10 mouse cellular contexts compared by ENCODE assay signal in genomic region chr6:90622758-90623455, GRCm38 (mm10). TPM values are rescaled to one million over a fixed set of nuclear protein-coding genes. Genes with fewer than 3 reads are reported as not detected.
DNase-seq lines count a peak whose midpoint lies in the region; ATAC-seq and TF ChIP-seq lines count a peak whose summit lies in the region.
"Had no signal": no experiment of that assay in that cellular context is flagged by ENCODE, and none has a peak within 500 bp of the region (broad histone marks: within the 10 kb centered on the region; RNA-seq: fewer than 3 reads in every experiment).

No protein-coding gene starts in this region.

- peak overlapping the region; percentile 92 for H3K27ac ChIP-seq in gastrocnemius, adult 2 months
- H3K27ac ChIP-seq in liver, embryonic 12.5 days = peak overlapping the region; percentile 99

- H3K9ac ChIP-seq in liver, embryonic 12.5 days = peak overlapping the region; percentile 89

- H3K9me3 ChIP-seq in liver, embryonic 12.5 days (replicated peaks) = no peaks in the 10 kb centered on the region

- intact Hi-C loops in gastrocnemius, adult 2 months (cut with DNase I) = no loop called here

- ATAC-seq in liver, embryonic 12.5 days = peak; percentile 92

- 17% methylated on average over 11 of the region's 11 CpGs for WGBS in liver, embryonic 12.5 days (ENCODE audit: insufficient replicate concordance)

- H3K4me3 ChIP-seq in gastrocnemius, adult 2 months = peak overlapping the region; percentile 65
- peak overlapping the region; percentile 68 for H3K4me3 ChIP-seq in liver, embryonic 12.5 days

- H3K36me3 ChIP-seq in liver, embryonic 12.5 days = peaks cover 33% of the 10 kb centered on the region

- H3K4me1 ChIP-seq in liver, embryonic 12.5 days = peaks cover 100% of the 10 kb centered on the region

- no peaks in the 10 kb centered on the region for H3K27me3 ChIP-seq in liver, embryonic 12.5 days (replicated peaks)

- no peak for TF ChIP-seq CTCF in gastrocnemius, adult 2 months (IDR thresholded peaks at IDR 0.05)

- peak overlapping the region; percentile 83 for H3K4me2 ChIP-seq in liver, embryonic 12.5 days

- DNase-seq in gastrocnemius, adult 2 months = no peak
- DNase-seq in gastrocnemius, postnatal 4 days (ENCODE audit: low spot score in 2 of 2) = no peak
- DNase-seq in ovary, postnatal 36 days (ENCODE audit: low spot score) = peak; percentile 32
- DNase-seq in ovary, postnatal 14 days (ENCODE audit: low spot score) = no peak
- DNase-seq in thymus, postnatal 25 days = peak; percentile 19
- no peak for DNase-seq in right cerebral cortex, adult 18-20 months
- no peak for DNase-seq in kidney, postnatal 36 days
- DNase-seq: kidney, adult 2 months; right cerebral cortex, postnatal 14 days had no signal

RNA-seq across cellular contexts. Expression of gene Slc41a3, which starts 18.4 kb away (rescaled TPM):
- total RNA-seq in gastrocnemius, adult 2 months (2021) = 100 to 1,000 TPM in 1 of 2 experiments, 10 to 100 TPM in 1; 75.0 to 118 TPM
- total RNA-seq in gastrocnemius, postnatal 4 days (2021) = 10 to 100 TPM; 21.6 to 25.0 TPM
- 39.7 and 42.4 TPM in 2 replicates for polyA plus RNA-seq in liver, embryonic 12.5 days (2016; fragmentation: Nextera tagmentation; extraction: Ambion mirVana)

Comparison
In these comparisons a context has a peak if more than half of its experiments do, and no peak if none do; other contexts are left out.
1. DNase-seq: peak in ovary, postnatal 36 days (single experiment) and thymus, postnatal 25 days (single experiment); none in gastrocnemius, adult 2 months (single experiment), gastrocnemius, postnatal 4 days (0 of 2), ovary, postnatal 14 days (single experiment), right cerebral cortex, adult 18-20 months (single experiment) and kidney, postnatal 36 days (0 of 2).